Mouse (Mus musculus) NIH3T3 (cell line): ENCODE results near the gene Shc3.

Experiments used
- DNase-seq: peaks from one replicate; pipeline ENCODE4 v3.0.0-alpha.2; 2012; ENCODE audit warnings: low read depth

Shc3 gene

GRCm38 (mm10) chr13:51568911-51569684, at the start of gene Shc3:
Gene Shc3 (minus strand): TSS chr13:51569419.
- DNase-seq = peak; percentile 55

DNA sequence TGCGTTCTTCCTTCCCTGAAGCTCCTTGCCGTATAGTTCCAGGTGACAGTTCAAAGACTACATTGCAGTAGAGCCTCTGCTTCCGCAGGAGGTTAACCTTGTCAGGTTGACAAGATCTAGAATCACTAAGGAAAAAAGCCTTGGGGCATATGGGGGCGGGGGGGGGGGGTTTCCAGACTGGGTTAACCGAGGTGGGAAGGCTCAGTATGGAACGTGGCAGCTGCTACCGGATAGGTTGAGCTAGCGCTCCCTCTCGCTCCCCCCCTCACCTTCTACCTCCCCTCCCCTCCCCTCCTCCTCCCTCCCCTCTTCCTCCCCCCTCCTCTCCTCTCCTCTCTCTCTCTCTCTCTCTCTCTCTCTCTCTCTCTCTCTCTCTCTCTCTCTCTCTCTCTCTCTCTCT, 49.4 kb upstream of the Shc3 start:
- no peak for DNase-seq

DNA sequence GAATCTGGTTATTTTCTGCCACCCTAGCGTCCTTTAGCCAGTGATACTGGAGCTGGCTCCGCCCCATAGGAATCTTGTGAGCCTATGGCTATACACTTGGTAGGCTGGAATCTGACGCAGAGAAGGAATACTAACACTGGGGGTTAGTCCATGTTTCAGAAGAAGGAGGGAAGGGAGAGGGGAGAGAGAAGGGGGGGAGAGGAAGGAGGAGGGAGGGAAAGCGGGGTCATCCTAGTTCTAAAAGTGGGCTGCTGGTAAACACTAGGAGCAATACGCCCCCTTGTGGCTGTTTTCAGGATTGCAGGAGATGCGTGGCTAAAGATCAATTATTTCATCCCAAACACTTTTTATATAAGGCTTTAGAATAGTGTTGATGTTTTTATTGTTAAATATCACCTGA, 48.6 kb upstream of the Shc3 start:
- peak; percentile 74 for DNase-seq

DNA sequence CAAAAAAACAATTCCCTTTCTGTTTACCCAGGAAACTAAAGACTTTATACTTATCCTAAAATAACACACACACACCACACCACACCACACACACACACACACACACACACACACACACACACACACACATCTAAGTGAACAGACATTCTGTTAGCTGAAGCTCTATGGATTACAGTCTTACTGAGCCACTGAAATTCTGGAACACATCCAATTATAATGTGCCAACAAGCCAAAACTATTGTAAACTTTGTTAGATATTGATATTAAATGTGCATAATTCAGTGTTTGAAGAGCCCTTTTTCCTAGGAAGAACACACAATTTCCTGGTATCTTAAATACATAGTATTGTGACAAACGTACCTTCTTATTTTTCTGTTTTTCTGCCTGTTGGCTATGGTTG, 48.1 kb upstream of the Shc3 start:
- no peak for DNase-seq

DNA sequence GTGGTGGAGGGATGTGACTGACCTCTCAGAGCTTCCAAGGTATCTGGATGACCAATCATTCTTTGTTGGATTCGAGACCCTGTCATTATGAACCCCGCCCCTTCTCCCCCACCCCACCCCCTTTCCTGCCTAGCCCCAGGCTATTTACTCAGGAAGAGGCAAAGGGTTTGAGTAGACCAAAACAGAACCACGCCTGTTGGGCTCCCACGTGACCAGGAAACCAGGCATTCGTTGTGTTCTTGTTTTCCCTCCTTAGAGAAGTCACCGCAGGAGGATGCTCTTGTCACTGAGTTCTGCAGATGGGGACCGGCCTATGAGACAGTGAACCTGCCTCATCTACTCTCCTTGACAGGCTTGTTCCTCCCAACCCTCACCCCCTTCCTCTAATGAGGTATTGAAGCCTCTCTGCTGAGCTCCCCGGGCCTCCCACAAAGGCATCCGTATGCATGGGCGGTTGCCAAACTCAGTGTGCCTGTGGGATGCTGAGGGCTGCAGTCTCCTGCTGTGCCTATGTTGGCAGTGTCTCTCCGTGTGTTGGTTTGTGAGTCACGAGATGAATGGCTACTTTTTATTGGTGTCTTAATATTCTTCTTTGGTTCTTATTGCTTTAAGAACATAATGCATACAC, 47.3 kb upstream of the Shc3 start:
- peak; percentile 69 for DNase-seq

DNA sequence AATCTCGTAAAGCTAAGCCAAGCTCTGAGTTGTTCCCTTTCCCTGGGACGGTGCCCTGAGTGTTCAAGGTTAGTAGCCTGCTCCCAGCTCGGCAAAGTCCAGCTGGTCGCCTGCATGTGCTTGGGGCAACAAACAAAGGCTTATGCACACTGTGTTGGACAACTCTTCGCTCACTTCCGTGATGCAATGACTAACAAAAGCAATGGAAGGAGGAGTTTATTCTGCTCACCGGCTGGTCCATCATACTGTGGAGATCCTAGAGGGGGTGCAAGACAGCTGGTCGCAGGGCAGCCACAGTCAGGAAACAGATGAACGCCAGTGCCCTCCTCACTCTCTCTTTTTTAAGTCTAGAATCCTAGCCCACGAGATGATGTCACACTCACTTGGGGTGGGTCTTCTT, 46.6 kb upstream of the Shc3 start:
- peak; percentile 18 for DNase-seq

- no peak for DNase-seq
Observed at GRCm38 (mm10) chr13:51611500-51611899, 42.3 kb upstream of the Shc3 start.

- DNase-seq = no peak
Observed at GRCm38 (mm10) chr13:51611060-51611459, 41.8 kb upstream of the Shc3 start.

- DNase-seq = peak; percentile 11
Observed at GRCm38 (mm10) chr13:51609231-51609630, 40.0 kb upstream of the Shc3 start.

DNA sequence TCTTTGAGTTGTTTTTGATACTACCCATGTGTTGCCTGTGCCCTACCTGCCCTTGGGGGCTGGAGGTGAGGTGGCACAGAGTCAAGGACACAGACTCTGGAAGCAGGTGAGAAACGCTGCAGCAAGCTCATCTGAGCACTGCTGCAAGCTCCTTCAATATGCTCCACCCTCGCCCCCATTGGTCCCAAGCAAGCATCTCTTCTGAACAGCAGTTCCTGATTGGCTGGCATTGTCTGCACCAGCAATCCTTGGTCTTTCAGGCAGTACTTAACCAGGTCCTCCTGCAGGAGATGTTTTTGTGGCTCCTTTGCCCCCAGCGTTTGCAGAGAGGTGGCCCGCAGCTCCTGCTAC, 34.6 kb upstream of the Shc3 start:
- no peak for DNase-seq

DNA sequence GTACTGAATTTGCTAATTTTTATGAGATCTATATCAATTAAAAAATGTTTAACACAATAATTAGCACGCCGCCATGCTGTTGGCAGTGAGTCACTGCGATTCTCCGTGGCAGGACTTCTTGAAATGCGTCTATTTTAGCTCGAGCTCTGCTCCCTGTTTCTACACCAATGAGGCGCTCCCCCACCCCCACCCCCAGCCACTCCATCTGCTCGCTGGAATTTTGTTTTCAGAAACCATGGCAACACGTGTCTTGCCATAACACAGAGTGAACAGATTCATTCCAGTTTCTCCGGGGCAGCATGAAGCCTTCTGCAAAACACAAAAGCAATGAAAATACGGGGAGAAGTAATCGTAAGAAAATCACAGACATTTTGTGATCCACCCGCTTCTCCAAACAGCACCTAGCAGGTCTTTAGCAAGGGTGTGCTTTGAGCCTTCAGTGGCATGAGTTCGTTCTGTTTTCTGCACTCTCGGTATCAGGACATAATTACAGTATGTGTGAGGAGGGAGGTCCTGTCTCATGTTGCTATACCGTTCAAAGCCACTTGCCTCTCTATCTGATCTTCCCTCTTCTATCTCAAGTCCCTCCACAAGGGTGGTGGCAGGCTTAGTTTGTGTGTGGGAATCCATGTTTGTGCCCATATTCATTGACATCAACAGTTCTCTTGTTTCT, 34.1 kb upstream of the Shc3 start:
- DNase-seq = peak; percentile 39

DNA sequence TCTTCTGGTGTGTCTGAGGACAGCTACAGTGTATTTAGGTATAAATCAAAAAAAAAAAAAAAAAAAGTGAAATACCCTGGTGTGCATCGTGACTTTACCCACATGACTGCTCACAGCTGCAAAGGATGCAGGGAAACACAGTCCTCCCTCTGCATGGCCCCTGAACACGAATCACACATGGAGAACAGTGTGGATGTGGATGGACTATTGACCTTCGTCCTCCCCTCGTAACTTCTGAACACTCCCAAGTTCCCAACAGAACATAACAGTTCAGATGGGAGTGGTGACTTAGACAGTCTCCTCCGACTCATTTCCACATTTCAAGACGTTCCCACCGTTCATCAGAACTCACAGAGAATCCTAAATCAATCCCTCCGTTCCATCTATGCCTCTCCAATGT, 33.5 kb upstream of the Shc3 start:
- DNase-seq = no peak

DNA sequence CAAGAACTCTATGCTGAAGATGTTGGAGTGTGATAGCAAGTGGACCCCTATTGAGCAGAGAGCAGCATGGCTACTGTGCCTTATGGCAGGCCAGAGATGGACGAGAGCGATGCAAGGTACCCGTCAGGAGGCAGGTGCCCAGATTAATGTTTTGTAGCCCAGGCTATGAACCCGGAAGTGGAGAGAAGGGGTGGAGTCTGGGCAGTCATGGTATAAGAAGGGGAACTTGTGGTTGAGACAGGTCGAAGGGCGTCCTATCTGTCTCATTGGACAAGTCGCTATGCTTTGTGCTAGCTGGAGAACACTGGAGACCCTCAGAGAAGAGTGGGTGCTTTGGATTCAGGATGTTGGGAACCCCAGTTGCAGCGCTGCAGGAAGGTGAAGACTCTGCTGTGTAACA, 30.9 kb upstream of the Shc3 start:
- DNase-seq = no peak

- no peak for DNase-seq
Observed at GRCm38 (mm10) chr13:51598063-51598462, 28.8 kb upstream of the Shc3 start.

GRCm38 (mm10) chr13:51595404-51595803, 26.2 kb upstream of the Shc3 start:
- no peak for DNase-seq

- DNase-seq = no peak
Observed at GRCm38 (mm10) chr13:51594656-51595311, 25.6 kb upstream of the Shc3 start.

DNA sequence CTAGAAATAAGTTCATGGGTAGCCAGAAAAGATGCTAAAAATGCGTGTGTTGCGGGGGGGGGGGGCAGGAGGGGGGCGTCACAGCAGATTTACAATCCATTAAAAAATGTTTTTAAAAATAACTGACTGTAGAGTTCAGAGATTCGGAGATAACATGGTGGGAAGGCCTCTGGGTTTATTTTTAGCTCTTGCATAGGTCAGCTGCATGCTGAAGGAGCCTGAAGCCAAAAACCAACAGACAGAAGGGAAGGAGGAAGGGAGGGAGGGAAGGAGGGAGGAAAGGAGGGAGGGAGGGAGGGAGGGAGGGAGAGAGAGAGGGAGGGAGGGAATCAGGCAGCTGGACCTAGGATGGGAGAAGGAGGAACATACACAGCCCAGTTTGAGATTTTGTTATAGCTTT, 18.8 kb upstream of the Shc3 start:
- DNase-seq = no peak

DNA sequence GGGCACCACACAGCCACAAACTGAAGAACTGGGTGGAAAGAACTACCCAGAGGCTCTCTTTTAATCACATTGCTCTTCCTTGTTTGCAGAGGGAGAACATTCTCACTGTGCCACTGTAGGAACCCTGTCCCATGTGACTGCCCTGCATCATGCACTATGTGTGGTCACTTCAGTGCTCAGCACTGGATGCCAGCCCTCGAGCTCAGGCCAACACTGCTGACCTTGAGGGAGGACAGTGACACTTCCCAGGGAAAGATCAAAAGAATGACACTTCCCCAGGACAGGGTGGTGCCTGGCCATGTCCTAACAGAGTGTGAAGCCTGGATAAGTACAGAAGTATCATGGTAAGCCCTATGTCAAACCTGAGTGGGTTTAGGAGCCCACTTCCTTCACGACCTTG, 13.0 kb upstream of the Shc3 start:
- DNase-seq = no peak

GRCm38 (mm10) chr13:51580263-51581044, 11.2 kb upstream of the Shc3 start:
- no peak for DNase-seq

DNA sequence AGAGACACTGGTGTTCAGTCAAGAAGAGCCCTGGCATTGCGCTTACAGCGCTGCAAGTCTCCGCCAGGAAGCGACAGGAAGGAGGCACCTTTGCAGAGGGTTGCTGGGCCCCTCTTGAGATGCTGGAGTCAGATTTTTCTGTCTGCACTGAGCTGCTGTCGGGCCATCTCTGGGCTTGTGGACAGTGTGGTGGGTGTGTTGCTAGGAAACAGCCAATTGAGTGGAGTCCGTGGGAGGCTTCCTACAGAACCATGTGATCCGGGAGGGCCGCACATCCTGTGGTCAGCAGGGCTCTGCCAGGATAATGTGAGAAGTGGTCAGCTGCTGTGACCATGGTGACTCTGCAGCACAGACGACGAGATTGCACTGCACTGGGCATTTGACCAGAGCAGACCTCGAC, 4.6 kb upstream of the Shc3 start:
- no peak for DNase-seq

DNA sequence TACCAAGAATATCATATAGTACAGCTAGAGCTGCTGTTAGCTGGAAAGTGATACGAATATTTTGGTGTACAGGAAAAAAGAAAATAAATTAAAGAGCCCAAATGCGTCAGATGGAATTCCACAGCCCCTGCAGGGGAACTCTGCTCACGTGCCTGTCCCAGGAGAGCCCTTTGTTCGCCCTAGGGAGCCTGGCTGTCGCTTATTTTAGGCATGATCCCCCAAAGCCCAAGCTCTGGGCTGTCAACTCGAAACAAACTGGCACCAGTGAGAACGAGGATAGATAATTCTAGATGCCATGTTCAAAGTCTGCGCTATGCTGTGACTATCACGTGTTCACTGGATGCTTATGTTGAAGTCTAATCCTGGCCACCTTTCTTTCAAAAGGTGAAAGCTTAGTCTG, 892 bp upstream of the Shc3 start:
- DNase-seq = no peak

DNA sequence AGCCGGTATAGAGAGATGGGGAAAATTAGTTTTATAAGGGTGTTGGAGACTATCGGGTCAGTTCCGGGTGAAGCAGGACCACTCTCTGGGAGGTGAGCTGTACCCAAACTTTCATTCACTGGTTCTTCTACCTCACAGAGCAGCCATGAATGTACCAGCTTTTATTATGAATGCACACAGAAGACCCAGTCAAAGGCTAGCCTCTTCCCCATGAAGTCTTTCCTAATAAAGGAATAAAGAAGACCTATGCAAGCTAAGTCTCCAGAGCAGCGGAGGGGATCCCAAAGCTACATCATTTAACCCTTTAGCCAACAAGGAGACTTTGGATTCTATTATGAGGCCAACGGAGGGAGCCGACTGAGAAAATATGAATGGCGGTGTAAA, 458 bp upstream of the Shc3 start:
- no peak for DNase-seq
